Mouse (Mus musculus): Measurements from ENCODE around the gene Jsrp1.

DNA sequence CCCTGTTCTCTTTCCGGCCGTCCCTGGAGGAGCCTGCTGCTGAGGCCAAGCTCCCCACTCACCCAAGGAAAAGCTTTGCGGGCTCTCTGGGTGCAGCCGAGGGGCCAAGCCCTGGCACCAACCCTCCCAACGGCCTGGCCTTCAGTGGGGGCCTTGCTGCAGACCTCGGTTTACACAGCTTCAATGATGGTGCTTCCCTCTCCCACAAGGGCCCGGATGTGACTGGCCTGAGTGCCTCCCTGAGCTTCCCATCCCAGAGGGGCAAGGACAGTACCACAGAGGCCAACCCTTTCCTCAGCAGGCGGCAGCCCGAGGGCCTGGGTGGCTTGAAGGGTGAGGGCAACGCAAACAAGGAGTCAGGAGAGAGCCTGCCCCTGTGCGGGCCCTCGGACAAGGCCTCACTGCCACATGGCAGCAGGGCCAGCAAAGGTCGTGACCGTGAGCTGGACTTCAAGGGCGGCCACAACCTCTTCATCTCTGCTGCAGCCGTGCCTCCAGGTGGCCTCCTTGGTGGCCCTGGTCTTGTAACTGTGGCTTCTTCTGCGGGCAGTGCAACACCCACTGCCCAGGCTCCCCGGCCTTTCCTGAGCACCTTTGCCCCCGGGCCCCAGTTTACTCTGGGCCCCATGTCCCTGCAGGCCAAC lies 22.4 kb downstream of the Jsrp1 start:
- no peak for TF ChIP-seq GATA1 (IDR thresholded peaks at IDR 0.05; ENCODE audit: low read length)
- TF ChIP-seq TAL1 (IDR thresholded peaks at IDR 0.05; ENCODE audit: low read length), result no peak
